Mouse (Mus musculus) T-helper 1 cell (primary cell): ENCODE results near the gene Prr5l.

Experiments
- in situ Hi-C: fragments of 300-600 bp; cut with MboI, MseI; formaldehyde crosslinking; loops from one replicate; pipeline ENCODE4 v1.15.1; 2025; ENCODE audit warnings: high pct_unique_total_duplicates

Gene Prr5l

DNA sequence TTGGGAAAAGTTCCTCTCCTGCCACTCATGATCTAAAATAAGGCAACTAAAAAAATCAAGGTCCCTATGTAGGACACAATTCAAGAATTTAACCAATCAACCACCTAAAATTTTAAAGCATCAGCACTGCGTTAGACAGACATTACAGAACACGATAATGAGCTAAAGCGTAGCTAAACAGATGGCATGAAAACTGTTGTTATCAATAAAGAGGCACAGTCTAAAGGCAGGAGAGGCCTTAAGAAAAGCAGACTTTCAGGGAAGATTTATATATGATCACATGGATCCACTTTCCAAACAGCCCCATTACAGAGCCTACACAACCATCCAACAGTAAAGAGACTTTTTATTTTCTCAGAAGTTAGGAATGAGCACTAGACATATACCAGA lies 217.1 kb downstream of the Prr5l start:
- in situ Hi-C loops, result no loop called here

DNA sequence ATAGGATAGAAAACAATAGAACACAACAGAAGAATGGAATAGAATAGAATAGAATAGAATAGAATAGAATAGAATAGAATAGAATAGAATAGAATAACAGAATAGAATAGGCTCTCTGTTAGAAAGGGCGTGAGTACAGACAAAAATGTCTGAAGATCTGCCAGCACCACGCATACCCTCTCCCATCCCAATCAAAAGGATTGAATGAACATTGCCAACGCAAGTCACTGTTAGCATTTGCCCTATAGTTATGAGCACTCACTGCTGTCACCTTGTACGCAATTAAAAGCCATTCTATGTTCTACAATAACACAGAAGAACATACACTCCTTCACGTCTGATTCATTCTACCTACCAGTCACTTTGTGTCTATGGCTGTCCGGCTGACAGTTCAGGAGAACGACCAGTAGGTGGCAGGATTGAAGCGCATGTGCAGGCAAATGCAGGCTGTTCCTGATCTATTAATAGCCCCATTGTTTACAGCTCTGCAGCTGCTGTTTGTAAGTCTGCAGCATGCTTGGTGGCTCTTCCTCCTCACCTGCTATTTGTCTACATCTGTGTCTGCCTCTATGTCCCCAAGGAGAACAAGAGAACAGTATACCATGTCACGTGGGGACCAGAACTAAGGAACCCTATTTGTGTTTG lies 217.6 kb downstream of the Prr5l start:
- in situ Hi-C loops, result no loop called here
